Mouse (Mus musculus) ovary, adult 18-20 months (tissue): Measurements from ENCODE around the gene Higd1b.

Source experiments
- DNase-seq: peaks from one replicate; pipeline ENCODE4 v3.0.0; 2022; ENCODE audit warnings: low spot score, mixed read lengths

The Higd1b gene

DNA sequence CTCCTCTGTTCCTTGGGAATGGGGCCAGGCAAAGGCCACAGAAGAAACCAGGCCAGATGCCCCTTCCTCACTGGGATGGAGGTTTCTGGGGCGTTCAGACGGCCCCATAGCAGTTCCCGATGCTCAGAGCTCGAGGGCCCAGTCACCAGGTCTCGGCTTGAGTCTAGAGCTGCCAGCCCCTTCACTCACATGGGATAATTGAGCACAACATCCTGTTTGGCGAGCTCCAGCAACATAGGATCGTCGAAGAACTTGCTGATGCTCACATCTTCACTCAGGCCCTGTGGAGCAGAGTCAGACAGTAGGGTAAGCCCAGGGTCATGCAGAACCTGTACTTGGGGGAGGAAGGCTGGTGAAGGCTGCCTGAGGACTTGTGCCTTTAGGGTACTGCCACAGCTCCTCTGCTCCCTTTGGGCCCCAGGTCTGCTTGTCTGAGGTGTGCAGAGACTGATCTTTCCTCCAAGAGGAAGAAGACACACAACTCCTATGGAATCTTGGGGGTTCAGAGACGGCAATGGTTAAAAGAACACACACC, 3.0 kb downstream of the Higd1b start:
- no peak for DNase-seq

DNA sequence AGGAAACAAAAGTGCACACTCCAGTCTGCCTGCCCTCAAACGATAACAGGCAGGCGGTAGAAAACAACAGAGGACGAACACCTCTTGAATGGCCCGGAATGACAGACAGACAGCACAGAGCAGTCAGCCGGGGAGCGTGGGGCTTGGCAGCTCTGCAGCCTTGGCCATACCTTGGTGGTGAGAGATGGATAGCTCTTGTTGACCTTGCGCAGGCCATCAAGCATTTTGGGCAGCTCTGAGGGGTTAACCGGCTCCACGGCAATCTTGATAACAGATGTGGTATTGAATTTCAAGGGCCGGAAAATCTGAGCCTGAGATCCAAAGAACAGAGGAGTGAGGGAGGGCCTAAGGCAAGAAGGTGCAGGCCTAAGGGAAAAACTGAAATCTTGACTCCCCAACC, 10.3 kb downstream of the Higd1b start:
- no peak for DNase-seq

DNA sequence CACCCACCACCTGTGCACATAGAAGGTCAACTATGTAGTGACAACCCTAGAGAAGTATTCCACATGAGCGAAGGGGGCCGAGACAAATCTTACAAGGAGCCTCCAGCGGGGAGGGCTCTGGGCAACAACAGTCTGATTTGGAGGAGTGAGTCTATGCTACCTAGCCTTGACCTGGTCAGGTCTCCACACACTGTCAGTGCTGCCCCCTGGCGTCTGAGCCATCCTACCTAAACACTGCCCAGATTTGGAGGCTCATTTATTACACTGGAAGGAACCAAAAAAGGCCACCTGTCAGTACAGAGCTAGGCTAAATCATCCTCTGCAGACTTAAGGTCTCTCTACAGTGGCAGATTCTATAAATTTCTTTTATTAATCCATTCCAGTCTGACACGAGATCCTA, 16.2 kb downstream of the Higd1b start:
- DNase-seq: no peak

DNA sequence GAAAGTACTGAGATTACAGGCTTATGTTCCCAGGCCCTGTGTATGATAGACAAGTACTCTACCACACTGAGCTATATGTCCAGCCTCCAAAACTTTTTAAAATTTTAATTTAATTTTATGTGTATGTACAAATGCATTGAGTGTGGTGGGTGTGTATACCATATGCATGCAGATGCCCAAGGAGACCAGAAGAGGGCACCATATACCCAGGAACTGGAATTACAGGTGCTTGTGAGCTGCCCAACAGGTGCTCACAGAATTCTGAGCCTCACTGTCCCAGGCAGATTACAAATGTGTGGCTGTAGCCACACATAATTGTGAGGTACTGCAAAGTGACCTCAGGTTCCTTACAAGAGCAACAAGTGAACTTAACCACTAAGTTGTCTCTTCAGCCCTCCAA, 18.1 kb downstream of the Higd1b start:
- DNase-seq: no peak

DNA sequence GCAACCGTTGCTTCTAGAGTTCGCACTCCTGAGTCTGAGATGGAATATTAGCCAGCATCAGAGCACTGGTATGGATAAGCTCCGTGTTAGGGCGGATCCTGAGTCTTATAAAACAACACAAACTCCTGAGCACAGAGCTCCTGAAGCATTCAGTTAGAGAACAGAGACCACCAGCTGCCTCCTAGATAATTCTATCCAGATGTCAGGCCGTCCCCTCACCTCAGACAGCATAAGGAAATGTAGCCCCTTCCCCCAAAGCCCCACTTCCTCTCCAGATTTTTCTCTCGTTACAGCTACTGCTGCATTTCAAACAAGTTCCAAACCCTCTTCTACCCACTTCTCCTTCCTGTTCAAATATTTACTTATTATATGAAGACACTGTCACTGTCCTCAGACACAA, 20.3 kb downstream of the Higd1b start:
- no peak for DNase-seq

DNA sequence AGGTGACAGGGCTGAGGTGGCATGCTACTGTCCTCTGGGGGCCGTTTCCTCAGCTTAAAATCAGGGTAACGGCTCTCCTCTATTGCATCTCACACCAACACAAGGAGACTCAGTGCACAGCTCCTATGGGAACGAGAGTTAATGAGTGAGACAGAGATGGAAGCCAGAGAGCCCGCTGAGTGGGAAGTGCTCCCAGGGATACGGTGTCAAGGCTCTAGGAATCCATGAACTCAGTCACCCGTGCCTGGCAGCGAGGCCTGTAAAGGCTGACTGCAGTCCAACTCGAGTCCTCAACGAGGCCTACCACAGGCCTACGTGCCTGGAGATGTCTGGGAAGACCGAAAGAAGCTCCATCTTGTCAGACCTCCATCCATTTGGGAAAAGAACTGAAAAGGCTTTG, 23.3 kb downstream of the Higd1b start:
- no peak for DNase-seq

DNA sequence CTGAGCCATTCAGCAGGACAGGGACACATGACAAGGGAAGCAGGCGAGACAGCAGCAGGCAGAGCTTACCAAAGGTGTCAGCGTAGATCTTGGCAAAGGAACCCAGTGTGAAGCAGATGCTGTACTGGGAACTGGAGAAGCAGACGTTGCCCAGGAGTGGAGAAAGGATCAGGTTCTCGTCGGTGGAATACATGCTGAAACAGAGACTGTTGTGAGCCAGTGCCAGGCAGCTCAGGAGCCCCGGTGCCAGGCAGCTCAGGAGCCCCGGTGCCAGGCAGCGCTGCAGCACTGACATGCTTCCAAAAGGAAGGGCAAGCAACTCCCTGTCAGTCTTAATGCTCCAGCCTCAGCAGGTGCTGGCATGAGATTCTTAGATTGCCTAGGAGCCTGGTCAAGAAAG, 24.3 kb downstream of the Higd1b start:
- no peak for DNase-seq

DNA sequence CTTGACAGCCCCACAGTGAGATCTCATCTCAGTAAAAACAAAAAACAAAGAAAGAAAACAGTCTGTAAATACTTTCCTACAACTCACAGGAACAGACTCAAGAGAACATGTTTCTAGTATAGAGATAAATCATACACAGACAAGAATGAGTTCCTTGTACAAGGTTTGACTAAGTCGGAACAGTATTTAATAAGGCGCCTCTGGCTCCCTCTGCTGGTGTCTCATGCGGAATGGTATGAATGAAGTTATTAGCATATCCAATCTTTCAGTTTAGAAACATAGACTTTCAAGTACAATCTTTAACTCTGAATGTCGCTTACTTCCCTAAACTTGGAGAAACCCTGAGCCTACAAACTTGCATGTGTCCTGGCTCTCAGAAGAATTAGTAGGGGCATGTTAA, 28.6 kb downstream of the Higd1b start:
- no peak for DNase-seq

DNA sequence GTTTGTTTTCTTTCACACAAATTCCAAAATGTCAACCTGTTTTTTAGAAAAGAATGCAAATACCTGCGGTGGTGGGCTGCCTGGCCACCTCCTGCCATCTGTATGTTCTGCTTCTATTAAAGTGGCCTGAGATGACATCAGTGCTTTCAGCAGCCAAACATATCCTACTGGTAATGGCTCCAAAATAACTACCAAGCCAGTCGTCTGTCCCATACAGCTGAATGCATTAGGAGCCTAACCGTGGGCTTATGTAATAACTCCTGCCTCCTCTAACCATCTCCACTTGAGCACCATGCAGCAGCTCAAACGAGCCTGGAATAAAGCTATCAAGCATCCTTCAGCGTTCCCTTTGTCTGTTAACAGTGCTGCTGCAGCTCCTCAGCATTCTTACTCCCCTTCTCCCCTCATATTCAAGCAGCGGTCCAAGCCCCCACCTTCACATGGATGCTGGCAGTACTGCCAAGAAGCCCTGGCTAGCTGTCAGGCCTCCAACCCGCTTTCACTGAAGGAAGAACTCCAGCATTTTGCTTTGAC, 39.2 kb downstream of the Higd1b start:
- no peak for DNase-seq

DNA sequence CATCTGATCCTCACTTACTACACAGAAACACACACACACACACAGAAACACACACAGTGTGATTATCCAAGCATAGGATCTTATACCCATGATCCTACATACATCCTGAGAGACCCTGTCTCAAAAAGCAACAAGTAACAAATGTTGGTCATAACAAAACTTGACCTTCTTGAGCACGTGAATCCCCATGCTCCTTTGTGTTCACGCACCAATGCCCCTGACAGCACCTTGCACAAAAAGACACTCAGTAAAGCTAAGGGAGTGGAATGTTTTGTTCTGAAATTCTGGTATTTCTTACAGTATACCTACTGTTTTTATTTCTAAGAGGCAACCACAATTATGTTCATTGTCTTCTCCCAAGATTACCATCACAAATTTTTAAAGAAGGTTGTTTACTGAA, 43.9 kb downstream of the Higd1b start:
- DNase-seq: no peak

DNA sequence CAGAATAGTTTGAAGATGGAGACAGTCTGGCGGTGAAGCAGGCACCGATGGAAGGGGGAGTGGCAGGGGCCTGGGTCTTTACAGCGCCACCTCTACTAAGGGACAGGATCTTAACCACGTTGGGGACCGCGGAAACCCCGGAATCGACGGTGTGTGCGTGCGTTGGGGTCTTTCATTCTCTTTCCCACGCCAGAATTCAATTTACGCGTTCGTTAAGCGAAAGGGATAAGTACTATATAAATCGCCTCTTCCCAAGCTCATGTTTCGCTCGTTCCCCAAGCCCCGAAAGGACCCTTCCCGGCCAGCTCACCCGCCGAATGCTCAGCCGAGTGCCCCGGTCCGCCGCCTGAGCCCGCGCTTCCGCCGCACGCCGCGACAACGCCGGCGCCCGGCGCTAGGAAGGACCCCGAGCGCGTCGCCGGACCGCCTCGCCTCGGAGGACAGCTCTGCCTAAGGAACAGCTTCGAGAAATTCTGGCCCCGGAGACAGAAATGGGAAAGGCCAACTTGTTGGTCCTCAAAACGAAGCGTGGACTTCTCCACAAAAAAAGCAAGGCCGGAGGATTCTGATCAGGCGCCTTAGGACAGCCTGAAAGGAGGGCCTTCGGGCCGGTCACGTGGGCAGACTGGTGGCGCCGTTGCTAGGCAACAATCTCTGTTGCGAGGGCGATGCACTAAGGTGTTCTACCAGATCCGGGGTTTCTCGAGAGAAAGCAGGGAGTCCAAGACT, 45.1 kb downstream of the Higd1b start, which contains the start of the genes Eftud2 and Ccdc103:
Gene Eftud2, minus strand, starts transcription at position 401 of the 729 bp plus-strand sequence.
Gene Ccdc103, plus strand, starts transcription at position 620 of the 729 bp plus-strand sequence.
- DNase-seq: peak; percentile 81

DNA sequence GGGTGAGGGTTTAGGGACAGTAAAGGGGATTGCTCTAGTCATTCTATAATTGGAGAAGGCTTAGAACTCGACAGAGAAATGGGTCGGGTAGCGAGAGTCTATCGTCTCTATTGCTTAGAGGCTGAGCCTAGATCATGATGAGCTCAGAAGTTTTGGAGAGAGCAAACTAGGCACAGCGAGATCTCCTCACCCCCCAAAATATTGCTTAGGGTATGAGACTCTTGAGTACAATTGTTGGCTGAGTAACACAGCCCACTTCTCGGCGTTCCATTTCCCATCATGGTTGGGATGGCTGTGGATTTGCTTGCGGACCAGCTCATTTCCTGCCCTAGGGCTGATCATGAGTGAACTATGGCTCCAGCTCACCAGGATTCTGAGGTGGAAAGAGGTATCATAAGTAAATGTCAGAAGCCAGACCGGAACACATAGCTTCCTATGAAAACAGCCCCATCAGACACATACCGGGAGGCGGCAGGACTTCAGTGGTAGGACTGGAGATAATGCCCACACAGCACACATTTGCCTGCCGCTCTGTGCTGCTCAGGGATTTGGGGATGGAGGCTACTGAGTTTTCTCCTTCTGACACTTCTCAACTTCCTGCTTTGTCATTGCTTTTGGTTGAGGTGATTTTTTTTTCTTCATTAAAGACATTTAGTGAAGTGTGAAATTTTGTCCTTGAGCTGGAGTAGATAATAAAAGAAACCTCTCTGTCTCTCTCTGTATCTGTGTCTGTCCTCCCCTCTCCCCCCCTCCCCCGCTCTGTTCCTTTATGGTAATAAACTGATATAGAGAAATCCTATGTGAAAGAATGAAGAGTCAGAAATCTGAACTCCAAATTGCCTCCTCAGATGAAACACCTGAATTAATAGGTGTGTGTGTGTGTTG, 45.9 kb downstream of the Higd1b start:
- no peak for DNase-seq

DNA sequence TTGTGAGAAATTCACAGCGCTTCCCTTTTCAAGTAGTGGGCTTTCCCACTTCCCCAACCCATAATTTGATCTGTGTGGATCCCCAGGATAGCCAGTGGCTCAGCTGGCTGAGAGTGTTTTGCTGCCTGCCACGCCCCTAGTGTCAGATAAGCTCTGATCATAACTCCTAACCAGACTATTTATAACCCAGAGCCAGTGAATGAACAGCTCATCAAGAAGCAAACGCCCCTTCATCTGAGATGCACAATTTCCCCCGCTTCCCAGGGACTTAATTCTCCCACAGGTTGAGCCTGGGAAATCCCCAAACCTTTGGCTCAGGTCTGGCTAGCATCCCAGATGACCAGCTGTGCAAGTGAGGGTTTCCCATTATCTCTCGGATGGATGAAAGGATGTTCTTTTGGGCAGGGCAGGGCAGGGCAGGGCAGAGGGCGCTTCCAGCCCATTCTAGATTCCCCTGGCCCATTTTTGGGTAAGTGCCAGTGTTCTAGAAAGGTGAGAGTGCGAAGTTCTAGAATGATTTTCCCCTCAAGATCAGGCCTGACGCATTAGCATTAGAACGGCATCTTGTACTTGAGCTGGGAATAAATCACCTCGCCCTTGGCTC, 49.1 kb downstream of the Higd1b start, which contains the start of gene Fam187a:
Gene Fam187a, plus strand, starts transcription at position 554 of the 604 bp plus-strand sequence.
- DNase-seq: no peak

DNA sequence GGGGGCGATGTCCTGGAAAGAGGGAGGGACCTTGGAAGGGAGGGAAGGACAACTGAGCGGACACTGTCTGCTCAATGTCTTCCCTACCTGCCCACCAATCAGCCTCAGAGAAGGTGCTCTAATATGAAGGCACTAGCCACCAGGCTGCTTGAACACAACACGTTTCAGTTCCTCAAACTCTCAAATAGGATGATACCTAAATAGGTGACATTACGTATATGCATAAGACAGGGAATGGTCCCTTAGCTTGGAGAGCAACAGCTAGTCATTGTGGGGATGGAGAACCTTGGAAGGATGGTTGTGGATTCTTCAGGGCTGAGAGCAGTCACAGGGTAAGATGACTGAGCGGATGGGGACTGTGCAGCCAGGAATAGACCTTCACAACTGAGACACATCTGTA, 51.8 kb downstream of the Higd1b start:
- no peak for DNase-seq
